Mouse (Mus musculus): ENCODE data around the gene Nupl1.

Gene Nupl1

GRCm38 (mm10) chr14:60251281-60252003 lies at the start of gene Nupl1, which contains the start of gene Gm49336:
Nupl1 (minus strand) TSS chr14:60251431.
Gm49336 (minus strand) TSS chr14:60251507.
- DNase-seq (ENCODE audit: low spot score) = peak; percentile 99

DNA sequence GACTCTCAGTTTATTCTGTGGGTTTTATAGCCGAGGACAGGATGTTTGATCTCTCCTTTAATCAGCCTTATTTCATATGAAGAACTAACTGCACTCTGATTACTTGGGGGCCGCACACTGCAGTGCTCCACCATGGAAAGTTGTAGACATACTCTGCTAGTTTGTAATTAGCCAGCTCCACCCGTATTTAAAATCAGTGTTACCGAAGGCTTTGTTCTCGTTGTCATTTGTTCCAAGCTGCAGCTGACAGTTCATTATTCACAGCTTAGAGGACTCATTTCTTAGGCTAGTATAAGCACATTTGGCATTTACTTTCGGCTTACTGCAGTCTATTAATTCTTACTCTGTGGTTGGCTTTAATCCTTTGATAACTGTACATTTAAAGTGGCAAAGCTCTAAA lies 49.8 kb upstream of the Nupl1 start:
- DNase-seq (ENCODE audit: low spot score) = no peak

DNA sequence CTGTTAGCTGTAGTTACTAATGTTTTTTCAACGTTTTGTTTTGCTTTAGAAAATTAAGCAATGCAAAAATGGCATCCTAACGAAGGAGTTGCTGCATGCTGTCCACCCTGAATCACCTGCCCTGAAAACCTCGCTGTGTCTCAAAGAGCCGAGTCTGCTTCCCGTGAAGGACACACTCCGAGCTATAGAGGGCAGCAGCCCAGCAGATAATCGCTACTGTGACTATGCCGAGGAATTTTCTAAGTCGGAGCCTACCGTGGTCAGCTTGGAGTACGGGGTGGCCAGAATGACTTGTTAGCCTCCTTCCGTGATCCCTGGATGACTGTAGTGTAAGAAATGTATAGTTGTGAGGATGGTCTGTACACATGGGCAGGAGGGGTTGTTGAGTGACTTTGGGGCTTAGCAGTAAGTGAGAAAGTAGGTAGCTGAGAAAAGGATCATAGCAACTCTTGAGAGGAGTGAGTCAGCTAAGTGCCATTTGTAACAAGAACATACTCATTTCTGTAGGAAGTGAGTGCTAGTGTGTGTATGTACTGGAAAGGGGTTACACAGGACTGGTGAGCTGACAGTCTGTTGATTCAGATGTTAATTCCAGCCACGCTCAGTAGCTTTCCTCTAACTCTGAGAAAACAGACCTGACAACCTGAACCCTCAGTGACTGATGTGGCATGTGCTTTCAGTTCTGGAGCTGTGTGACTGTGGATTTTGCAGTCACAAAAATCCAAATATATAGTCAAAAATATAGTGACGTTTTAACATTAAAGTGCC lies 49.2 kb upstream of the Nupl1 start:
- no peak for DNase-seq (ENCODE audit: low spot score)

DNA sequence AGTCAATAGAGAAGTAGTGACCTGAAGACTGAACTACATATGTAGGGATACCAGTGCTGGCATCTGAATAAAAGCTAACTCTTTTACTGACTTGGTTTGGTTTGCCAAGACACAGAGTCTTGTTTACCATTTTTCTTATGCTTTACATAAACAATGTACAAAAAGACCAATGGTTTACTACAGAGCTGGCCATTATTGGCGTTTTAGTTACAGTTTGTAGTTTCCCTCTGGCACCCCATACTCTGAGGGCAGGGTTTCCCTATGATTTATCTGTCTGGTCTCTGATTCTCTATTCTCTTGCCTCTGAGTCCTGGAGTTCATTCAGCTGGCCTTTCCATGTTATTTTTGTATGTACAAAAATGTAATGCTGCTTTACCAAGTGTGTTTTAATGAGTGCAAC lies 44.3 kb upstream of the Nupl1 start:
- no peak for DNase-seq (ENCODE audit: low spot score)

- no peak for DNase-seq (ENCODE audit: low spot score)
These were observed 39.1 kb upstream of the Nupl1 start for GRCm38 (mm10) chr14:60290363-60290762.

GRCm38 (mm10) chr14:60286194-60286863 lies 35.1 kb upstream of the Nupl1 start:
- peak; percentile 18 for DNase-seq (ENCODE audit: low spot score)

GRCm38 (mm10) chr14:60275301-60276276 lies 24.4 kb upstream of the Nupl1 start:
- no peak for DNase-seq (ENCODE audit: low spot score)

DNA sequence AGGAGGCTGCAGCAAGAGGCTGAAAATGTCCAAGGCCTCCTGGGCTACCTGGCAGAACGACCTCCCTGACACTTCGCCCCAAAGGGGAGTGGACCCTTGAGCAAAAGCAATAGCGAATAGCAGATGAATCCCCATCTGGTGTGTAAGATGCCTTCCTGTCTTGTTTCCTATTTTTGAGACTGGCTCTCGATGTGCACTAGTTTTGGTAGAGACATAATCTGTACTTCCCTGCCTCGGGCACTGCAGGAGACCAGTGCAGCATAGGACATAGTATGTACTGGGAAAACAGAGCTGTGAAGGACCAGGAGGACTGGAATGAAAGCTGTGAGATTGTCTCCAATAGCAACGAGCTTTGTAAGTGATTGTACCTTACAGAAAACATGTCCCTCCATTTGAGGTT lies 22.1 kb upstream of the Nupl1 start:
- no peak for DNase-seq (ENCODE audit: low spot score)

- peak; percentile 28 for DNase-seq (ENCODE audit: low spot score)
These were observed 18.1 kb upstream of the Nupl1 start for GRCm38 (mm10) chr14:60269333-60269732.

DNA sequence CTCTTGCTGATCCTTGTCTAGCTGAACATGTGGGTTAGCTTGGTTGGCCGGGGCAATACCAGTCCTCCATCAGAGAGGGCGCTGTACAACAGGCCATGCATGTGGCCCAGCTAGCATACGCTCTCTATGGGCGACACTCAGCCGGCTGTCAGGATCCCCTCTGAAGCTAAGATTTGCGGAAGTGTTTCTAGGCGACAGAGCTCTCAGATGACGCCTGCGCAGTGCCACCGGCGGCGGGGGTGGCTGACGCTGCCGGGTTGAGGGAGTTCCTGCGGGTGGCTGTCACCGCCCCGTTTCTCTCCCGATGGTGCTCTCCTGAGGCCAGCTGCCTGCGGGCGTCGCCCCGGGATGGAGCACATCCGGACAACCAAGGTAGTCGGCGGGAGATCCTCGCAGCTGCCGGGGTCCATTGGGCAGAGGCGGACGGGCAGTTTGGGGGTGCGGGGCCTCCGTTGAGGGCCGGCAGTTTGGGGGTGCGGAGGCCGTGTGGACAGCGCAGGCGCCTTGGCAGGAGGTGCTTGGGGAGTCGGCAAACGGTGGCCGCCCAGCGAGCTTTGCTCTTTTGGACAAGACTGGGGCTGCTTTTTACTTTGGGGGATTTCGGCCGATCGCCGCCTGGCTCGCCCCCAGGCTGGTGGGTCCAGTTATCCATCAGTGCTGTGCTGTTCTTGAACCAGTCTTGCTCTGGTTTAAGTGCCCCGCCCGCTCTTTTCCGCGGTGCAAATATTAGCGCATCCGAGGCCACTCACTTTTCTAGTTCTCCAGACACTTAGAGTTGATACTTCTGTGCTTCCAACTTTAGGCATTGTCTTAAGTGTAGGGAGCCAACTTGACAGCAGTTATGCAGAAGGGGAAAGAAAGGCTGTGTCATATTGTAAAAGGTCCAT lies 14.0 kb upstream of the Nupl1 start, which contains the start of gene Mtmr6:
TSS of gene Mtmr6 (plus strand) at position 239 of the 887 bp plus-strand sequence.
- peak; percentile 97 for DNase-seq (ENCODE audit: low spot score)

DNA sequence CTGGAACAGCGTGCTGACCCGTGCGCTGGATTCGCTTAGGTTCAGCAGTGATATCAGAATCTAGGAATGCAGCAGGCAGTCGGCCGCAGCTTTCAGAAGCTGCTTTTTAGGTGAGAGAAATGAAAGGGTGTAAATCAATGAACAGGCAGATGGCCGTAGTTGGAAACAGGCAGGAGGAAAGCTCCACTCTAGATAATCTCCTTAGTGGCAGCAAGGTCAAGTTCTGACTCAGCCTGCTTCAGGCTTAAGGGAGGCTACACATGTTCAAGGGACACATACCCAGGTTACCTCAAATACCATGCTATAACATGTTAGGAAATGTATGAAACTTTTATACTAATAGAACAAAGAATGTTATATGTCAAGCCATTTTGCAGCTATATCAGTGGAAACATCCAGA lies 11.1 kb upstream of the Nupl1 start:
- DNase-seq (ENCODE audit: low spot score) = no peak

DNA sequence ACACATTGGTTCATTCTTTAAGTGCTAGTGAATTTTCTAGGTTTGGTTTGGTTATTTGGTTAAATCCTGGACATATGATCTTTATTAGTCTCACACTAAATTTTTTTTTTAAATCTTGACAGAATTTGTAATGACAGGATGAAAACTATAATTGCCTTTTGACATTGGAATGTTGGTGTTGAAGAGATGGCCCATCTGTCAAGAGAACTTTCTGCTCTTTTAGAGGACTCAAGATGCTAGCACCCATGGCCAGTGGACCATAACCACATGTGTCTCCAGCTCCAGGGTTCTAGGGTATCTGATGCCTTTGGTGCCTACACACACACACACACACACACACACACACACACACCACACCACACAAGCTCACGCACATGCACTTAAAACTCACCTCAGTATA lies 6.6 kb upstream of the Nupl1 start:
- DNase-seq (ENCODE audit: low spot score) = peak; percentile 35

GRCm38 (mm10) chr14:60257101-60257500 lies 5.9 kb upstream of the Nupl1 start:
- no peak for DNase-seq (ENCODE audit: low spot score)

DNA sequence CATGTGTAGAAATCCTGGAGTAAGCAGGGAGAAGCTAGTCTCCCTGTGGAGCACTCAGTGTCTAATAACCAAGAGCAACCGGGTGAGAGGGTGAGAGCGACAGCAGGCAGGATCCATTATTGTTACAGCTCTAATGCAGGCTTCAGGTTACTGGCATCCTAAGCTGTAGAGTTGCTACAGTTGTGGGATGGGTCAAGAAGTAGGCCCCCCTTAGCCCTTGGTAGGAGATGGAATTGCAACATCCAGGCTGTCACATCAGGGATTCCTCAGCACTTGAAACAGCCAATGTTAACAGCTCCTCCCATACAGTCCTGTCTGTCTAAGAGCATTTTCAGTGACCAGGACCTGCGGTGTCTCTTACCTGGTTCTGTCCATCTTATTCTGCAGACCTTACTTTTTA lies 5.1 kb upstream of the Nupl1 start:
- peak; percentile 37 for DNase-seq (ENCODE audit: low spot score)

DNA sequence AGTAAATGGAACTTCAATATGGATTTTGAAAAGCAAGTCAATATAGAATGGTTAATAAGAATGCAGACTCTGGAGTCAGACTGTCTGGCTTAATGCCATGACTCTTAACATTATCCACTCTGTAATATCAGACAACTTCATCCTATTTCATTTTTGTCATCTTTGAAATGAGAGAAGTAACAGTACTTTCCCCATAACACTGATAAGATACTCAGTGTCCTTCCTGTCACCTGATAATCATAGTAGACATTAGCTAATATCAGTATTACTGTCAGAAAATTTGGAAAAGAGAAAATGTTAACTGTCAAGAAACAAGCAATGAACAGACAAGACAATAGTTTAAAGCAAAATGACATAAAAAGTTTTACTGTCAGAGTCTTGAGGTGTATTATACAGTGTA lies 3.5 kb upstream of the Nupl1 start:
- DNase-seq (ENCODE audit: low spot score) = no peak

DNA sequence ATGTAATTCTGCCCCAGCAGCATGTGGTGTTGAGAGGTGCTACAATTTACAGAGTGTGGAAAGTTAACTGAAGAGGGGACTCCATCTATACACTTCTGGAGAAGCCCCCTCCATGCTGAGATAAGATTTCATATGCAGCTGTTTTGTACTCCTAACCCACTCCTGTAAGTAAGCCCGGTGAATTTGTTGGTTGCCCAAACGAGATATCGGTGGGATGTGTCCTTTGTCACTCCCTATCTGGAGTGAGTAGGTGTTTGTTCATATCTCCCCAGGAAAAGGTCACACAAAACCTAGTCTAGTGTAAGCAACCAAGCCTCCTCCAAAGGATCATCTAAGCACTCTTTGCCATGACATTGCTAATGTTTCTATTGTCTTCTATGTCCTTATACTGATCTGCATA lies 2.2 kb upstream of the Nupl1 start:
- no peak for DNase-seq (ENCODE audit: low spot score)

DNA sequence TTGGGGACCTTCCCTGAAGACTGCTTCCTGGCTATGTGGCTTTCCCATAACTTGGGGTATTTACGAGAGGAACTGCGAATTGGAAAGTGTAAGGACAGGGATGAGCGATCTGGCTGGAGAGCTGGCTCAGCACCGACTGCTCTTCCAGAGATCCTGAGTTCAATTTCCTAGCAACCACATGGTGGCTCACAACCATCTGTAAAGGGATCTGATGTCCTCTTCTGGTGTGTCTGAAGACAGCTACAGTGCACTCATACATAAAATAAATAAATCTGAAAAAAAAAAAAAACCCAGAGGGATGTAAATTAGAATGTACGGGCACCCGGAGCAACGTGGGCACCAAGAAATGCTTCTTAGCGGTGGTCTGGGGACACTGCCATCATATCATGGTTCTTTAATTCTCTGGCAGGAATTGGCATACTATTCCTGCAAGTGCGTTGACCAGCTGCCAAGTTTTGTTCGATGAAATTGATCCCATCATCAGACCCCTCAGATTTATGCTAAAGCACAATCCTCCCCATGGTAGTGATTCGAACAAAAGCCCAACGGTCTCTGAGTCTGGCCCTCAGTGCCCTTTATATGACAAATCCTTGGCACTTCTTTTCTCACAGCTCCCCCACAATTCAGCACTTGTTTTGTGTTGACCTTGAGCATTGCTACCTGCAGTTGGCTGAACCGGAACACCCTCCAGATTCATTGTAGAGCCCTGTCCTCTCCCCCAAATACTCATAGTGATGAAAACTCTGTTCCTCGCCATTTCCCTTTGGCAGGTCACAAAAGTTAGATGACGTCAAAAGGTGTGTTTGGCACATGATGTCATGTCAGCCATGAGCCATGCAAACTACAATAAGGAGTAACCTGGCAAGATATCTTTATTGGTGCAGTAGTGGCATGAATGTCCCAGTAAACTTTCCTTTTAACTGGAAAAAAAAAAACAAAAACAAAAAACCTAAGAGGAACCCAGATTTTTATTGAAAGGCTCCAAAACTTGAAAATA lies 1.1 kb upstream of the Nupl1 start:
- no peak for DNase-seq (ENCODE audit: low spot score)

DNA sequence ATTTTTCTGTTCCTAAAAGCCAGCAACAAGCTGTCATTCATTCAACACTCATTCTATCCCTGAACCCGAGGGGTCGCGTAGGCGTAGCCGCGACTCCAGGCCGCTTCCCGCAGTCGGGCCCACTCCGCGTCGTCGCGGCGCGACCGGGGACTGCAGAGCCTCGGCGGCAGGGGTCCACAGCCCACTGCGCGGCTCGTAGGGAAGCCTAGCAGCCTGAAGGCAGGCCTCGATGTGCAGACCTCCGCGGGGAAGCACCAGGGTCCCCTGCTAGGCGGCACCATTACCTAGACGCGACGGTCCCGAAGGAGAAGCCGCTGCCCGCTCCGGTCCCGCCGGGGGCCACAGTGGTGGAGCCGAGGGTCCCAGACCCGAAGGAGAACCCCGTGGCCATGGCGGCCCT lies 352 bp downstream of the Nupl1 start:
- no peak for DNase-seq (ENCODE audit: low spot score)

DNA sequence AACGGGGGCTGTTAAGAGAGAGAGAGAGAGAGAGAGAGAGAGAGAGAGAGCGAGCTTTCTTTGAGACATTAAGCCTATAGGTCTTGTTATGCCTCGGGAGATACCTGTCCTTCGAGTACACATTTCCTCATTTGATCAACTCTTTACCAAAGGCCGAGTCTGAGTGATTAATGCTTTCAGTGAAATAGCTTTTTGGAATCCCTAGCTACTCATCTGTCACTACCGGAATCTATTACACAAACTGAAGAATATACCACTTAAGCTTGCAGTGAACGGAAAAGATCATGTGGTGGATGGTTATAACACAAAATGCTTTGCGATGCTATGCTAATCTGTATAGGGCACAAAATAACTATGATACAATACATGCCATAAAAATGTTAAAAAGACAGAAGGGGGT lies 865 bp downstream of the Nupl1 start:
- DNase-seq (ENCODE audit: low spot score) = no peak

All from lung, postnatal 25 days (tissue).